13 mouse cellular contexts compared by ENCODE assay signal in the genomic region with DNA sequence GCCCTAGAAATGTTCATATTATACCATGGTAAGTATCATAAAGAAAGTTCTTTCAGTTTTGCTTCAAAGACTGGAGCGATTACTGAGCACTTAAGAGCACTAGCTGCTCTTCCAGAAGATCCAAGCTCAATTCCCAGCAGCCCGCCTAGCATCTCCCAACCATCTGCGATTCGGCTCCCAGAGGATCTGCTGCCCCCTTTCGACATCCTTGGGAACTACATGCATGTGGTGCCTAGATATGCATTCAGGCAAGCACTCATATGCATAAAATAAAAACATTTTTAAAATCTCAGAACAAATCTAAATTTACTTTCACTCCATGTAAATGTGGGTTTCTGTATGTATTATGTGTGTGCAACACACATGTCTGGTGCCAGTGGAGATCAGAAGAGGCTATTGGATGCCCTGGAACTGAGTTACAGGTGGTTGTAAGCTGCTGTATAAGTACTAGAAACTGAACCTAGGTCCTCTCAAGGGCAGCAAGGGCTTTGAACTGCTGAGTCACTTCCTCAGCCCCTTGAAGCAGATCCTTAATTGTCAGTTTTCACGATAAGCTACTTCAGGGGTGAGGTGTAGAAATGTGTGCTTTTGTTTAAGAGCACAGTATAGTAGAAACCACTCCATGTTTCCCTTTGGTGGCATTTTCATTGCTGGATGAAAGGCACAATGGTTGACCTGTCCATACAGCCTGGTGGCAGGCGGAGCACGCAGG.
A peak's percentile ranks its signal among the peaks of the same experiment; 100 is the strongest.
DNase-seq lines count a peak whose midpoint lies in the region; ATAC-seq and TF ChIP-seq lines count a peak whose summit lies in the region.
"Had no signal": no experiment of that assay in that cellular context is flagged by ENCODE, and none has a peak within 500 bp of the region (broad histone marks: within the 10 kb centered on the region; RNA-seq: fewer than 3 reads in every experiment).

No protein-coding gene starts in this region.

- no peak overlapping the region for H3K27ac ChIP-seq in hindbrain, postnatal 0 days
- H3K27ac ChIP-seq in hindbrain, embryonic 10.5 days: no peak overlapping the region
- H3K27ac ChIP-seq in testis, adult 2 months (ENCODE audit: control insufficient read depth, insufficient read depth, low read depth, low read length): no peak overlapping the region
- no peak overlapping the region for H3K27ac ChIP-seq in bone marrow, adult 2 months (ENCODE audit: control insufficient read depth, insufficient read depth, low read depth, low read length, poor library complexity)

- no peaks in the 10 kb centered on the region for H3K36me3 ChIP-seq in hindbrain, postnatal 0 days (ENCODE audit: insufficient read depth, low read length)
- no peaks in the 10 kb centered on the region for H3K36me3 ChIP-seq in hindbrain, embryonic 10.5 days
- H3K36me3 ChIP-seq in testis, adult 2 months (ENCODE audit: control insufficient read depth, insufficient read depth, low read length): no peaks in the 10 kb centered on the region

- no peak overlapping the region for H3K4me3 ChIP-seq in hindbrain, postnatal 0 days (ENCODE audit: low read length)
- no peak overlapping the region for H3K4me3 ChIP-seq in hindbrain, embryonic 10.5 days
- no peak overlapping the region for H3K4me3 ChIP-seq in testis, adult 2 months (ENCODE audit: control insufficient read depth, low read depth, low read length)
- no peak overlapping the region for H3K4me3 ChIP-seq in bone marrow, adult 2 months (replicated peaks; ENCODE audit: control insufficient read depth, low read depth, low read length)

- no peaks in the 10 kb centered on the region for H3K4me1 ChIP-seq in hindbrain, postnatal 0 days (ENCODE audit: insufficient read depth, low read length)
- H3K4me1 ChIP-seq in hindbrain, embryonic 10.5 days (replicated peaks): no peaks in the 10 kb centered on the region
- H3K4me1 ChIP-seq in testis, adult 2 months (ENCODE audit: control insufficient read depth, insufficient read depth, low read length): no peaks in the 10 kb centered on the region
- H3K4me1 ChIP-seq in bone marrow, adult 2 months (ENCODE audit: control insufficient read depth, insufficient read depth, low read length): no peaks in the 10 kb centered on the region

- peak; percentile 19; the same call in 1 of the 2 replicates for TF ChIP-seq CTCF in hindbrain, postnatal 0 days (IDR thresholded peaks at IDR 0.05; ENCODE audit: low read depth)
- peak; percentile 75; the same call in 1 of the 2 replicates for TF ChIP-seq CTCF in testis, adult 2 months (IDR thresholded peaks at IDR 0.05; ENCODE audit: control insufficient read depth, insufficient read depth, insufficient replicate concordance, low read depth, low read length)
- peak; percentile 42; the same call in 1 of the 2 replicates for TF ChIP-seq CTCF in bone marrow, adult 2 months (IDR thresholded peaks at IDR 0.05; ENCODE audit: control insufficient read depth, insufficient read depth, low read length)

- 92% methylated on average over 8 of the region's 8 CpGs for WGBS in hindbrain, postnatal 0 days
- WGBS in hindbrain, embryonic 10.5 days: 93% methylated on average over 8 of the region's 8 CpGs
- 70% methylated on average over 8 of the region's 8 CpGs for WGBS in bone marrow, adult 2 months

- H3K9ac ChIP-seq in hindbrain, postnatal 0 days (replicated peaks; ENCODE audit: low read length): no peak overlapping the region

- no peak for DNase-seq in hindbrain, postnatal 0 days (ENCODE audit: low spot score)
- DNase-seq in hindbrain, embryonic 10.5 days (ENCODE audit: low spot score): no peak
- no peak for DNase-seq in testis, postnatal 10 days (ENCODE audit: low spot score)
- DNase-seq in thymus, postnatal 36 days: peak; percentile 18 to 23
- no peak for DNase-seq in right cerebral cortex, adult 18-20 months
- DNase-seq in adrenal gland, postnatal 25 days: no peak
- DNase-seq: cerebellum, adult 9-10 months; heart, adult 18-20 months; heart, postnatal 10 days had no signal

- no peak for TF ChIP-seq POLR2A in testis, adult 2 months (IDR thresholded peaks at IDR 0.05; ENCODE audit: control insufficient read depth, low read depth, low read length)
- TF ChIP-seq POLR2A in bone marrow, adult 2 months (IDR thresholded peaks at IDR 0.05; ENCODE audit: borderline replicate concordance, control insufficient read depth, low read depth, low read length): no peak

- H3K4me2 ChIP-seq in hindbrain, postnatal 0 days (ENCODE audit: low read depth, low read length): no peak overlapping the region
- H3K4me2 ChIP-seq: midbrain, embryonic 11.5 days had no signal

- no peak for ATAC-seq in hindbrain, postnatal 0 days
- ATAC-seq: inflammation-experienced regulatory T-cells, adult 6 months had no signal

- H3K27me3 ChIP-seq in hindbrain, postnatal 0 days (ENCODE audit: insufficient read depth, low read length): no peaks in the 10 kb centered on the region
- no peaks in the 10 kb centered on the region for H3K27me3 ChIP-seq in hindbrain, embryonic 10.5 days (ENCODE audit: insufficient read depth, poor library complexity, severe bottlenecking)
- H3K27me3 ChIP-seq in testis, adult 2 months (ENCODE audit: control insufficient read depth, insufficient read depth, low read length): no peaks in the 10 kb centered on the region

- H3K9me3 ChIP-seq in hindbrain, postnatal 0 days (ENCODE audit: low read length): no peaks in the 10 kb centered on the region
- no peaks in the 10 kb centered on the region for H3K9me3 ChIP-seq in hindbrain, embryonic 10.5 days

Comparison
In these comparisons a context has a peak if more than half of its experiments do, and no peak if none do; other contexts are left out.
1. DNase-seq: peak in thymus, postnatal 36 days (2 of 2); none in hindbrain, postnatal 0 days (single experiment), hindbrain, embryonic 10.5 days (single experiment), testis, postnatal 10 days (single experiment), right cerebral cortex, adult 18-20 months (single experiment) and adrenal gland, postnatal 25 days (single experiment).
2. CTCF ChIP-seq: peak in every context shown above with its lines; median percentile 75 in testis, adult 2 months; 42 in bone marrow, adult 2 months; 19 in hindbrain, postnatal 0 days.